Mouse (Mus musculus) intestine, postnatal 0 days (tissue): Measurements from ENCODE around the gene Zswim3. TPM values are rescaled to one million over a fixed set of nuclear protein-coding genes. Genes with fewer than 3 reads are reported as not detected.

Source experiments
- ATAC-seq: fragments of 200-750 bp; cut with Nextera tagmentation; 2 replicates; pipeline ENCODE4 v1.8.0; 2017; ENCODE audit warnings: mild to moderate bottlenecking, moderate TSS enrichment, moderate library complexity
- H3K27ac ChIP-seq: fragments of 300-500 bp; sonication (generic); 2 replicates; pipeline ENCODE4 v1.5.1; 2014; ENCODE audit warnings: mild to moderate bottlenecking, low read depth, low read length, moderate library complexity
- H3K27me3 ChIP-seq: fragments of 300-500 bp; sonication (generic); replicated peaks from 2 replicates; pipeline ENCODE4 v1.6.1; 2014; ENCODE audit warnings: low read length, mixed read lengths; ENCODE audit not compliant: control insufficient read depth, insufficient read depth
- H3K36me3 ChIP-seq: fragments of 300-500 bp; sonication (generic); 2 replicates; pipeline ENCODE4 v1.6.1; 2014; ENCODE audit warnings: mild to moderate bottlenecking, moderate library complexity; ENCODE audit not compliant: control insufficient read depth, insufficient read depth
- H3K4me1 ChIP-seq: fragments of 300-500 bp; sonication (generic); replicated peaks from 2 replicates; pipeline ENCODE4 v1.6.1; 2014; ENCODE audit warnings: antibody characterized with exemption, low read length, mixed read lengths; ENCODE audit not compliant: control insufficient read depth, insufficient read depth
- H3K4me2 ChIP-seq: fragments of 300-500 bp; sonication (generic); replicated peaks from 2 replicates; pipeline ENCODE4 v1.6.1; 2014; ENCODE audit warnings: low read depth, mild to moderate bottlenecking, moderate library complexity
- H3K4me3 ChIP-seq: fragments of 300-500 bp; sonication (generic); 2 replicates; pipeline ENCODE4 v1.5.1; 2014; ENCODE audit warnings: low read depth, low read length
- H3K9ac ChIP-seq: fragments of 300-500 bp; sonication (generic); 2 replicates; pipeline ENCODE4 v1.6.1; 2014; ENCODE audit warnings: mild to moderate bottlenecking, low read depth, low read length
- H3K9me3 ChIP-seq: fragments of 300-500 bp; sonication (generic); 2 replicates; pipeline ENCODE4 v1.6.1; 2016; ENCODE audit warnings: mixed run types; ENCODE audit not compliant: control insufficient read depth
- CTCF ChIP-seq: sonication (generic); IDR thresholded peaks from 2 replicates; pipeline ENCODE4 v1.5.1; 2016; ENCODE audit warnings: low read depth, mild to moderate bottlenecking, control low read depth, antibody characterized with exemption, moderate library complexity
- WGBS: fragments of 180-500 bp; shearing (Covaris S2); extraction: QIAGEN DNeasy Blood & Tissue Kit; methylation state at CpG from one replicate; pipeline ENCODE4 v1.1.7; 2014; 5-methylcytosine and 5-hydroxymethylcytosine counted together
- polyA plus RNA-seq: library from polyadenylated mRNA; unstranded; fragments of >200 nt; fragmentation: Nextera tagmentation; extraction: Ambion mirVana; gene quantifications from 2 replicates; pipeline ENCODE4 v1.2.1, GENCODE M21; 2015

Gene Zswim3
- polyA plus RNA-seq, 1 experiment from 2014 or later = 4.2 TPM

DNA sequence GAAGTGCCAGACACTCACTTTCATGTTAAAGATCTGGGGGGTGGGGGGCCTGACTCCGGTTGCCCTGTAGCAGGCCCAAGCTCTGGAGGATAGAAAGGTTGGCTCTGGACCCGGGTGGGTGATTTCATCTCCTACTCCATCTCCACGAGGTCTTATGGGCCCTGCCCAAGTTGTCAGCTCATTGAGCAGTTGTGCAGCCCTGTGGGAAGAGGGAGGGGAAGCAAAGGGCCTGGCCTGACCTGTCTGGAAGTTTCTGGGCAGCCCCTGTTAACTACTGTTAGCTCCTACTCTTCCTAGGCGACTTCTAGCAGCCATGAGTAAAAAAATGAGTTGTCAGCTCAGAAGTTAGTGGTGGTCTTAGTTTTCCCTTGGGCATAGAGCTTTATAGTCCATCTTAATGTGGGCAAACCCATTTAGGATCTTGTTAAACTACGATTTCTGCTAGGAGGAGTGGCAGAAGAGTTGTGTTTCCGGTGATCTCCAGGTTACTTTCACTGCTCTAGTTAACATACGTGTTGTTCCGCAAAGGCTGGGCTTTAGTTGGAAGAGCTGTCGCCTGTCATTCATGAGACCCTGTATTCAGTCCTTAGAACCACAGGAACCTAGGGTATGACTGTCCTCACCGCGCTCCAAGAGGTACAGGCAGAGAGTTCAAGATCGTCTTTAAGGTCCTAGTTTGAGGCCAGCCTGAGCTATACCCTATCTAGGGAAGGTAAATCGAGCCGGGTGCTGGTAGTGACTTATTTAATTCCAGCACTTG, 31.5 kb upstream of the Zswim3 start:
- H3K27me3 ChIP-seq = no peaks in the 10 kb centered on the region
- H3K4me2 ChIP-seq = no peak overlapping the region
- no peak for TF ChIP-seq CTCF
- 72% methylated on average over 14 of the region's 14 CpGs for WGBS
- peaks cover 10% of the 10 kb centered on the region; the same call in 1 of the 2 replicates for H3K4me1 ChIP-seq
- no peak overlapping the region for H3K27ac ChIP-seq
- no peak overlapping the region for H3K4me3 ChIP-seq
- no peak for ATAC-seq
- no peaks in the 10 kb centered on the region for H3K9me3 ChIP-seq
- peaks cover 11% of the 10 kb centered on the region; the same call in 1 of the 2 replicates for H3K36me3 ChIP-seq
- H3K9ac ChIP-seq = no peak overlapping the region

DNA sequence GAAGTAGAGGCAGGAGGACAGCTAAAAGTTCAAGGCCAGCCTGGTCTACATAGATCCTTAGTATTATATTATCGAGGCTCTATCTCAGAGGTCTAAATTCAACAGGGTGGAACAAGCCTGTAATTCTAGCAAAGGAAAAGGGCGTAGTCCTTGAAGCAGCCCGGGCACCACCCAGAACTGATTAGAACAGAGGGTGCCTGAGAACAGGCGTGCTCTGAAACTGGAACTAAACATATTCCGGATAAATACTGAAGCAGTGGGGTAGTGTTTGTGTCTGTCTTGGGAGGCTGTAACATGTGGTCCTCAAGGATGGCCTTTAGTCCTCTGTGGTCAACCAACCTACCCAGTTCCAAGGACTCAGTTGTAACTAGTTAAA, 30.9 kb upstream of the Zswim3 start:
- Histone ChIP-seq H3K27ac (no peak overlapping the region), H3K4me1 (peaks cover 10% of the 10 kb centered on the region; the same call in 1 of the 2 replicates), H3K4me2 (no peak overlapping the region), H3K4me3 (no peak overlapping the region), H3K9me3 (no peaks in the 10 kb centered on the region), H3K36me3 (peaks cover 10% of the 10 kb centered on the region; the same call in 1 of the 2 replicates), H3K27me3 (no peaks in the 10 kb centered on the region), H3K9ac (no peak overlapping the region)
- no peak for ATAC-seq
- TF ChIP-seq CTCF = no peak
- 43% methylated on average over 5 of the region's 5 CpGs for WGBS

DNA sequence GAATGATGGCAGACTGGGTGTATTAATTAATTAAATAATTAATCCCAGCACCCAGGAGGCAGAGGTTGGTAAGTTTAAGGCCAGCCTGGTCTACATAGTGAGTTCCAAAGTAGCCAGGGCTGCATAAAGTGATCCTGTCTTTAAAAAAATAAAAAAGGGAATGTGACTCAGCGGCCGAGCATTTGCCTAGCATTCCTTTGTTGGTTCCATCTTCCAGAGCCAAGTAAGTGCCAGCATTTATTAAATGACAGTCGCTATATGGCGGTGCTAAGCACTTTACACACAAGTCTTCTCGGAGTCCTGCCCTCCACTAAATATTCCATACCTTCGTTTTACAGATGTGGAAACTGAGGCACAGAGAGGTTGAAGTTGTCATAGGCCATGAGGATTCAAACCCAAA, 28.8 kb upstream of the Zswim3 start:
- H3K9ac ChIP-seq = no peak overlapping the region
- WGBS = 69% methylated on average over 6 of the region's 6 CpGs
- no peak overlapping the region for H3K4me3 ChIP-seq
- no peak for ATAC-seq
- TF ChIP-seq CTCF = no peak
- H3K27ac ChIP-seq = no peak overlapping the region
- H3K36me3 ChIP-seq = peaks cover 10% of the 10 kb centered on the region; the same call in 1 of the 2 replicates
- H3K9me3 ChIP-seq = no peaks in the 10 kb centered on the region
- no peaks in the 10 kb centered on the region for H3K27me3 ChIP-seq
- H3K4me2 ChIP-seq = no peak overlapping the region
- peaks cover 10% of the 10 kb centered on the region; the same call in 1 of the 2 replicates for H3K4me1 ChIP-seq

DNA sequence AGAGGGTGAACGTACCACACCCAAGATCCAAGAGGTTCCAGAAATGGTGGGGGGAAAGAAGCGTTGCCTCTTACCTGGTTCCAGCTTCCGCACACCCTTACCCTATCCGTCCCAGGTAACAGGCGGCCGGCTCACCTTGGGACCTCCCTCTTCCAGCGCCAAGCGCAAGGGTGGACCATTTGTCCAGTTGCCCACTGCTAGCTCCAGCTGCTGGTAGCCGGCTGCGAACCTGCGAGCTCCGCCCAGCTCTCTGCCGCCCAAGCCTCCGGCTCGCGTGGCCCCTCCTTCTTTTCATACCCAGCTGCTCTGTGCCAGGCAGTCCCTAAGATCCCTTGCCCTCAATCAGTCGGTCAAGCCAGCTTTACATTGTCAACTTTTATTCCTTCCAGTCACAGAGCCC, 28.1 kb upstream of the Zswim3 start:
- H3K36me3 ChIP-seq = peaks cover 7% of the 10 kb centered on the region; the same call in 1 of the 2 replicates
- H3K4me2 ChIP-seq = no peak overlapping the region
- no peak overlapping the region for H3K9ac ChIP-seq
- no peak for ATAC-seq
- no peak for TF ChIP-seq CTCF
- H3K27me3 ChIP-seq = no peaks in the 10 kb centered on the region
- no peak overlapping the region for H3K27ac ChIP-seq
- WGBS = 56% methylated on average over 17 of the region's 17 CpGs
- H3K9me3 ChIP-seq = no peaks in the 10 kb centered on the region
- H3K4me1 ChIP-seq = peaks cover 6% of the 10 kb centered on the region; the same call in 1 of the 2 replicates
- no peak overlapping the region for H3K4me3 ChIP-seq

- Histone ChIP-seq H3K4me3 (no peak overlapping the region), H3K27me3 (no peaks in the 10 kb centered on the region), H3K4me1 (peaks cover 3% of the 10 kb centered on the region; the same call in 1 of the 2 replicates), H3K36me3 (0 out of 2 replicates have a peak, but pooled peaks cover under 1% of the 10 kb centered on the region), H3K27ac (no peak overlapping the region), H3K9ac (no peak overlapping the region), H3K9me3 (no peaks in the 10 kb centered on the region), H3K4me2 (no peak overlapping the region)
- no peak for ATAC-seq
- 81% methylated on average over 30 of the region's 30 CpGs for WGBS
- no peak for TF ChIP-seq CTCF
These were observed 27.5 kb upstream of the Zswim3 start for GRCm38 (mm10) chr2:164777246-164778014.

- Histone ChIP-seq H3K36me3 (no peaks in the 10 kb centered on the region), H3K4me2 (no peak overlapping the region), H3K27me3 (no peaks in the 10 kb centered on the region), H3K9ac (no peak overlapping the region), H3K4me1 (peaks cover 3% of the 10 kb centered on the region; the same call in 1 of the 2 replicates), H3K27ac (no peak overlapping the region), H3K4me3 (no peak overlapping the region), H3K9me3 (no peaks in the 10 kb centered on the region)
- 91% methylated on average over 11 of the region's 11 CpGs for WGBS
- no peak for ATAC-seq
- TF ChIP-seq CTCF = no peak
These were observed 26.9 kb upstream of the Zswim3 start for GRCm38 (mm10) chr2:164778015-164778287.
